ENCODE assay signal across 7 mouse cellular contexts in genomic region chr17:87637056-87637389, GRCm38 (mm10). TPM values are rescaled to one million over a fixed set of nuclear protein-coding genes. Genes with fewer than 3 reads are reported as not detected.
DNase-seq lines count a peak whose midpoint lies in the region; ATAC-seq lines count a peak whose summit lies in the region.

No protein-coding gene starts in this region.

- no peaks in the 10 kb centered on the region for H3K36me3 ChIP-seq in liver, embryonic 15.5 days (replicated peaks)
- no peaks in the 10 kb centered on the region; the same call in 1 of the 2 replicates for H3K36me3 ChIP-seq in stomach, embryonic 14.5 days (ENCODE audit: control insufficient read depth, insufficient read depth, low read length)

- peak overlapping the region; percentile 72 for H3K4me2 ChIP-seq in liver, embryonic 15.5 days
- H3K4me2 ChIP-seq in stomach, embryonic 14.5 days (replicated peaks; ENCODE audit: low read depth, low read length), result peak overlapping the region; percentile 73

- no peak overlapping the region for H3K9ac ChIP-seq in liver, embryonic 15.5 days
- peak overlapping the region; percentile 60 for H3K9ac ChIP-seq in stomach, embryonic 14.5 days (replicated peaks; ENCODE audit: low read depth, low read length)

- WGBS in liver, embryonic 15.5 days (ENCODE audit: insufficient replicate concordance), result 8% methylated on average over 22 of the region's 22 CpGs
- WGBS in stomach, embryonic 14.5 days, result 2% methylated on average over 22 of the region's 22 CpGs

- H3K9me3 ChIP-seq in liver, embryonic 15.5 days (replicated peaks), result no peaks in the 10 kb centered on the region
- H3K9me3 ChIP-seq in stomach, embryonic 14.5 days (ENCODE audit: control insufficient read depth, low read depth, low read length), result no peaks in the 10 kb centered on the region

- H3K27me3 ChIP-seq in liver, embryonic 15.5 days, result peaks cover 62% of the 10 kb centered on the region
- H3K27me3 ChIP-seq in stomach, embryonic 14.5 days (ENCODE audit: control insufficient read depth, insufficient read depth, low read length), result peaks cover 8% of the 10 kb centered on the region; the same call in 1 of the 2 replicates

- peaks cover 8% of the 10 kb centered on the region; the same call in 1 of the 2 replicates for H3K4me1 ChIP-seq in liver, embryonic 15.5 days (replicated peaks)
- H3K4me1 ChIP-seq in stomach, embryonic 14.5 days (ENCODE audit: control insufficient read depth, insufficient read depth, low read length), result peaks cover 3% of the 10 kb centered on the region; the same call in 1 of the 2 replicates

- no peak overlapping the region for H3K27ac ChIP-seq in liver, embryonic 15.5 days (replicated peaks)
- H3K27ac ChIP-seq in stomach, embryonic 14.5 days (ENCODE audit: low read length), result peak overlapping the region; percentile 79

- peak overlapping the region; percentile 54 for H3K4me3 ChIP-seq in liver, embryonic 15.5 days (replicated peaks)
- peak overlapping the region; percentile 63 for H3K4me3 ChIP-seq in stomach, embryonic 14.5 days (ENCODE audit: low read depth, low read length)

- no peak for ATAC-seq in liver, embryonic 15.5 days (ENCODE audit: insufficient read depth)
- peak; percentile 60 for ATAC-seq in stomach, embryonic 14.5 days (ENCODE audit: insufficient number of reproducible peaks, insufficient read depth, low FRiP score, low read depth)

- peak; percentile 5 to 11 for DNase-seq in CD8-positive naive resting alpha-beta T cell, adult 2 months (ENCODE audit: low read depth in 2 of 2, low spot score in 2 of 2)
- peak; percentile 37 for DNase-seq in R1 (ENCODE audit: low read depth, low spot score)
- peak; percentile 49 for DNase-seq in induced T-regulatory cell, adult 2 months (ENCODE audit: low read depth)
- DNase-seq in cerebellum, adult 11 months, result no peak
- DNase-seq in frontal cortex, postnatal 14 days (ENCODE audit: low spot score in 2 of 2), result no peak

RNA-seq across cellular contexts. Expression of gene Epcam, which starts 1.2 kb away (rescaled TPM):
- 1.3 and 3.6 TPM in 2 replicates for polyA plus RNA-seq in liver, embryonic 15.5 days (2015; fragmentation: Nextera tagmentation; extraction: Ambion mirVana)
- polyA plus RNA-seq in stomach, embryonic 14.5 days (2014; fragmentation: Nextera tagmentation; extraction: Ambion mirVana), result 404 and 425 TPM in 2 replicates

RNA-seq across cellular contexts. Expression of gene Msh2, which starts 35.1 kb away (rescaled TPM):
- polyA plus RNA-seq in liver, embryonic 15.5 days (2015; fragmentation: Nextera tagmentation; extraction: Ambion mirVana), result 23.9 and 25.7 TPM in 2 replicates
- polyA plus RNA-seq in stomach, embryonic 14.5 days (2014; fragmentation: Nextera tagmentation; extraction: Ambion mirVana), result 57.4 and 57.5 TPM in 2 replicates

Comparison
In these comparisons a context has a peak if more than half of its experiments do, and no peak if none do; other contexts are left out.
1. DNase-seq: peak in CD8-positive naive resting alpha-beta T cell, adult 2 months (2 of 2), R1 (single experiment) and induced T-regulatory cell, adult 2 months (single experiment); none in cerebellum, adult 11 months (single experiment) and frontal cortex, postnatal 14 days (0 of 2).
2. RNA of gene Epcam, which starts 1.2 kb away (polyA plus RNA-seq): 404 to 425 TPM in stomach, embryonic 14.5 days; 1.3 to 3.6 TPM in liver, embryonic 15.5 days; every median in the first group is over 10 times any median in the second.